Mouse (Mus musculus) lung, adult 2 months (tissue): Measurements from ENCODE around the gene Smim6. TPM values are rescaled to one million over a fixed set of nuclear protein-coding genes. Genes with fewer than 3 reads are reported as not detected.
A peak's percentile ranks its signal among the peaks of the same experiment; 100 is the strongest.

ENCODE experiments used
- DNase-seq: peaks from one replicate; pipeline ENCODE4 v3.0.0; 2022
- H3K4me1 ChIP-seq: fragments of 200-500 bp; 2 replicates; pipeline ENCODE4 v1.6.1; 2011; ENCODE audit warnings: low read length; ENCODE audit not compliant: control insufficient read depth, insufficient read depth
- H3K4me3 ChIP-seq: fragments of 200-500 bp; replicated peaks from 2 replicates; pipeline ENCODE3; 2011; ENCODE audit warnings: low read depth, mild to moderate bottlenecking, control low read depth, low read length; ENCODE audit errors: extremely low read depth
- CTCF ChIP-seq: fragments of 200-500 bp; IDR thresholded peaks from 2 replicates; pipeline ENCODE4 v1.5.1; 2011; ENCODE audit warnings: mild to moderate bottlenecking, low read length, control low read depth; ENCODE audit not compliant: insufficient read depth
- POLR2A ChIP-seq: fragments of 200-500 bp; IDR thresholded peaks from 2 replicates; pipeline ENCODE4 v1.6.1; 2011; ENCODE audit warnings: low read depth, mild to moderate bottlenecking, control low read depth, low read length, borderline replicate concordance; ENCODE audit errors: extremely low read depth
- WGBS: fragments of 180-500 bp; shearing (Covaris S2); methylation state at CpG from one replicate; pipeline ENCODE4 v1.1.7; 2018; 5-methylcytosine and 5-hydroxymethylcytosine counted together
- polyA plus RNA-seq: library from polyadenylated mRNA; depleted of rRNA; stranded (reverse); fragments of >200 nt; gene quantifications from 2 replicates; pipeline ENCODE4 v1.2.3, GENCODE M21; 2012

Smim6 gene
- polyA plus RNA-seq, 1 experiment = 9.1 TPM

DNA sequence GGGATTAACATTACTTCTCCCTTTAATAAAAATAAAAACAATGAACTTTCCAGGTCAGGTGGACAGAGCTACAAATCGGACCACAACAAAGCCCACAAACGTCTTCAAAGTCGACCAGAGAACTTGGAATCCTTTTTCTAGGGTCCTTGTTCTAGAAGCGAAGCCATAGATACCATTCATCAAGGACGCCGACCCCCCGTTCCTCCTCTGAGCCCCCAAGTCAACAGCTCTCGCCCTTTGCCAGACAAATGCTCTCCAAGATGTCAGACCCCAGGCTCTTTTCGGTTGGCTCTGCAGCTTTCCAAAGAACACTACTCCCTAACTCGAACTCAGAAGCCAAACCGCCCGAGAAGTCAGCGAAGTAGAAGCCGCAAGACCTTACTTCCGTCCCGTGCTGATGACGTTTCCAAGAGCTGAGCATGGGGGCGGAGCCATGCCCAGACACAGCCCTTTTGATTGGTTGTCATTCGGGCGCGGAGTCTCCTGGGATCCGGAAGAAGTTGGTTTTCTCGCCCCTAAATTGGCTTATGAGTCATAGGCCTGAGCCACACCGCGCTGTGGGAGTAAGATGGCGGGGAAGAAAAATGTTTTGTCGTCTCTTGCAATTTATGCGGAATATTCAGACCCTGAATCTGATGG lies 21.4 kb downstream of the Smim6 start, which contains the start of the genes Sap30bp and Recql5:
Gene Sap30bp (plus strand): TSS at position 175 of the 639 bp plus-strand sequence.
Gene Recql5 (minus strand): TSS at position 370 of the 639 bp plus-strand sequence.
- H3K4me1 ChIP-seq = peaks cover 5% of the 10 kb centered on the region
- under 1% methylated on average over 28 of the region's 28 CpGs for WGBS
- no peak for TF ChIP-seq CTCF
- TF ChIP-seq POLR2A = peak; percentile 81; the same call in 1 of the 2 replicates
- peak; percentile 97 for DNase-seq
- peak within 1 kb of the TSS; percentile 97 for H3K4me3 ChIP-seq

DNA sequence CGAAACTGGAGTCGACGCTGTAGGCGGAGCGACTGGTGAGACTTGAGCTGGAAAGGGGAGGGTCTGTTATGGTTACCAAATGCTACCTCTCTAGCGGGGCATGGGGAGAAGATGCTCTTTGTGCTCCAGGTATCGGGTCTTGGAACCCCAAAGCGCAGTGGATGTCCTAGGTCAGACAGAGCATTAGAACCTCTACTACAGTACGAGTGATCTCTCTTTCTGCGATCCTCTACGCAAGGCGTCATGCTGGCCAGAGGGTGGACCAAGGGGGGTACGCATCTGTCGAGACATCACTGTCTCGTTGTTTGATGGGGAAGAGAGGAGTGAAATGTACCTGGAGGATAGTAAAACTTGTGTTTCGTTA lies 21.9 kb downstream of the Smim6 start:
- DNase-seq = no peak
- TF ChIP-seq CTCF (no peak), POLR2A (no peak)
- WGBS = under 1% methylated on average over 16 of the region's 16 CpGs
- H3K4me1 ChIP-seq = peaks cover 5% of the 10 kb centered on the region
- H3K4me3 ChIP-seq = peak overlapping the region; percentile 97

DNA sequence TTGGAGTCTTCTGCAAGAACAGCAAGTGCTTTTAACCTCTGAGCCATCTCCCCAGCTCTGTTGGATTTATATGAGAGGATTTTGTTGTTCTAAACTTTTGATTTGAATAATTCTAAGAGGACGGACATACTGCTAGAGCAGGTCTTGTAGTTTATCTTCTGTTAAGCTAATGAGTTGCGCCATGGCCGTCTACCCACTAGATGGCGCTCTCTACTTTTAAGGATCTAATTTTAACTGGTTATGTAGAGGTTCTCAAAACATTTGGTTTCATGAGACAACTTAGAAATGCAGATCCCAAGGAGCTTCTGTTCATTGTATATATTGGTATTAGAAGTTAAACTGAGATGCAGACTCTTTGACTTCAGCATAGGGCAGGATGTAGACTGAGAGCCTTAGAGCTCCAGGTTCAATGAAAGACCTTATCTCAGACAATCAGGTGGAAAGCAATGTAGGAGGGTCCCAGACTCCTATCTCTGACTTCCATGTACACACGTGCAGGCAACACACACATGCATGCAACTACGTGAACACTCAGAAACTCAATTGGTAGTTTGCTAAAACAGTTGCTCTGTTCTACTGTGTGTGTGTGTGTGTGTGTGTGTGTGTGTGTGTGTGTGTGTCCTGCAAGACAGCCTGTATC lies 28.0 kb downstream of the Smim6 start:
- 30% methylated on average over 6 of the region's 6 CpGs for WGBS
- no peak for TF ChIP-seq POLR2A
- peak; percentile 37; the same call in 1 of the 2 replicates for TF ChIP-seq CTCF
- no peaks in the 10 kb centered on the region for H3K4me1 ChIP-seq
- no peak overlapping the region for H3K4me3 ChIP-seq
- peak; percentile 55 for DNase-seq

DNA sequence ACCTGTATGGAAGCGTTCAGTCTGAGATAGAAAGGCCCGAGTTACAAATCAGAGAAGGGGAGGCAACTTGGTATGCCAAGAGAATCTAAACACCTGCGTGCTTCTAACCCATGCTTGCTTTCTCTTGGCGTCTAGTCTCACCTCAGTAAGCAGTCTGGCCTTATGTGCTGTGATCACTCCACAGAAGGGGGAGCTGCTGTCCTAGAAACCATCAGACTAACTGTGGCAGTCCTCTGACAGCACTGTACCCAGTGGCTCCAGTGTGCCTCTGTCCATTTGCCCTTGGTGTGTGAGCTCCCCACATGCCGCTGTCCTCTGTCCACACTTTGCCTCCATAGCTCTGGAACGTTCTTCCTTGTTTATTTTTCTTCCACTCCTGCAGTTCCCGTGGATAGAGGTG lies 30.2 kb downstream of the Smim6 start:
- Histone ChIP-seq H3K4me3 (no peak overlapping the region), H3K4me1 (no peaks in the 10 kb centered on the region)
- TF ChIP-seq POLR2A (no peak), CTCF (0 out of 2 replicates have a peak, but pooled peaks have one; percentile 15)
- WGBS = 72% methylated on average over 7 of the region's 7 CpGs
- DNase-seq = no peak

DNA sequence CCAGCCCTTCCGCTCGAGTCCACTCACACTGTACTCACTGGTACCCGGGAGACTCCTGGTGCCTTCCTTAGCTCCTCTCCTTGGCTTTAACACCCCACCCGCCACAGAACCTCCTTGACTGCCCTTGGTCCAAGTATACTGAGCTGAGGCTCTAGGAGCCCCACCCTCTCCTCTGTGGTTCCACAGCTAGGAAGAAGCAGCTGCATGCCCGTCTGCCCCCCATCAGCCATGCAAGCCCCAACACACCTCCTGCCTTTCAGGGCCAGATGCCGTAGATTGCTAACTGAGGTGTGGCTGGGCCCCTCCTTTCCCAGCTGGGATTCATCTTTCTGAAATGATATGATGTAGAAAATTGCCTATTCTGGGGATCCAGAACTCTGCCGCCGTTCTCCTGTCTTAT lies 33.4 kb downstream of the Smim6 start:
- TF ChIP-seq CTCF = no peak
- Histone ChIP-seq H3K4me3 (no peak overlapping the region), H3K4me1 (no peaks in the 10 kb centered on the region)
- DNase-seq = no peak
- 88% methylated on average over 8 of the region's 8 CpGs for WGBS

DNA sequence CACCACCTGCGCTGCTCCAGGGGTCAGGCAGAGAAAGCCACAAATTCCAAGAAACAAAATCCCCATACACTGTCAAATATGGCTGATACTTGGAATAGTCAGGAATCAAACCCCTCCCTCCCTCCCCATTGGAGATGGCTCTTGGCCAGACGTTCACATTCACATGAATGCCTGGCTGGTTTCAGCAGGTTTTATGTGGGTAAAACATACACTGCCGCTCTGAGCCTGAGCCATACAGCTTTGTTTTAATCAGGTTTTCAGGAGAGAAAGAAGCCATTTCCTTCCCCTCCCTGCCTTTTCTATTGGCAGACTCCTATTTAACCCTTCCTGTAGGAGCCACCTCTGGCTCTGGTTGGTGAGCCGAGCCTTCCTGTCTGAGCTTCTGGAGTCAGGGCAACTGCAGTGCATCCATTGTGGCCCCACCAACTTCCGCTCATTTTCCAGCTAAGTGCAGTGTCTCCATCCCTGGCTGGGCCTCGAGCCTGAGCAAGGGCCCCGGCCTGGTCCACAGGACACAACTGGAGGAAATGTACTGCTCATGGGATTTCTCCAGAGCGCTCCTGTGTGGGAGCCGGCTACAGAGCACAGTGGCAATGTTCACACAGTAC lies 34.5 kb downstream of the Smim6 start:
- Histone ChIP-seq H3K4me1 (no peaks in the 10 kb centered on the region), H3K4me3 (no peak overlapping the region)
- WGBS = 60% methylated on average over 9 of the region's 9 CpGs
- no peak for DNase-seq
- TF ChIP-seq CTCF (no peak), POLR2A (no peak)

DNA sequence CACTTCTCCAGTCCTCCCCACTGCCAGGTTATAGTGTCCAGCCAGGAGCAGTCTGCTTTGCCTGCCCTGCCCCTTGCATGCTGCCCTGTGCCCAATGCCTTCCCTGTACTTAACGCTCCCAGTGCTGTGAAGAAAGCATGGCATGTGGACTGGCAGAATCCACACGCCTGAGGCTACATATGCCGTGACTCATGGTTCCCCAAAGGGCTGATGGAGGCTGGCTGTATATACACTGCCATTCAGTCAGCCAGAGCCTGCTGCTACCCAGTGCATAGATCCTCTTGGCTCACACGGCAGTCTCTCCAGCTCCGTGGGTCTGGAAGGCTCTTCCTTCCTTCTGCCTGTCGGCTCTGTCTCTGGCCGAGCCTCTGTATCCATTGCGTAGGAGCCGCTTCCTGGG lies 36.5 kb downstream of the Smim6 start:
- WGBS = 91% methylated on average over 9 of the region's 9 CpGs
- no peak for DNase-seq
- TF ChIP-seq POLR2A = no peak
- TF ChIP-seq CTCF = no peak
- Histone ChIP-seq H3K4me1 (no peaks in the 10 kb centered on the region), H3K4me3 (no peak overlapping the region)

DNA sequence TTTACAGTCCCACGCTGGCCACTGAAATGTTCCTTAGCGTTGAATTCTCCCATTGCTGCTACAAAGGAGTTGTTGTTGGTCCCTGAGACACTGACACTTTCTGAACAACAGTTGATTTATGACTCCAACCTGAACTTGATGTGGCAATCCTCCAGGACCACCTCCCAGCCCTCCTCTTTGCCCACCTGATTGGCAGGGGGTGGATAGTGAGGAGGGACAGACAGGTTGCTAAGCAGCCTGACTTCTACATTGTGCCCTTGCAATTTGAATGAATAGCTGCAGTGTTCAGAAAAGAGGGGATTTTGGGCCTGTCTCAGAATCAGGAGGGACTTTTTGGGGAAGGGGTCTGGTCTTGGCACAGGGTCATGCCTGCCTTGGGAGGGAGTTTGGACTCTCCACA lies 38.9 kb downstream of the Smim6 start:
- Histone ChIP-seq H3K4me3 (no peak overlapping the region), H3K4me1 (peaks cover 8% of the 10 kb centered on the region)
- DNase-seq = no peak
- WGBS = 91% methylated on average over 2 of the region's 2 CpGs
- no peak for TF ChIP-seq POLR2A
- no peak for TF ChIP-seq CTCF

DNA sequence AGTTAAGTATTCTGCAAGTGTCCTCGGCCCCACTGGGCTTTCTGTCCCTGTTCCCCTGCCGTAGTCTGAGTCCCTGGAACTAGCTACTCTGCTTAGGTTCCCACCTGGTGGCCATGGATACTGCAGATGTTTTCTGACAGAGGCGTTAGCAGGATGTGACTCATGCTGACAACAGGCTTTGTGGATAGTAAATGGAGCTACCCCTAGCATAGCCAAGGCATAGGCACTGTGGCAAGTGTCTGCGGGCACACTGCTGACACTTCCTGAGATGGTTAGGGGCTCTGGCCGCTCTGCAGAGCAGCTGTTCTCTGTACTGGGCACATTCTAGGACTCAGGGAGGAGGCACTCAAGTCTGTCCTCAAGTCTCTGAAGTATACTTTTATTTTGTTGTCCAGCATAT lies 42.9 kb downstream of the Smim6 start:
- no peak for DNase-seq
- no peak overlapping the region for H3K4me3 ChIP-seq
- H3K4me1 ChIP-seq = peaks cover 8% of the 10 kb centered on the region
- TF ChIP-seq CTCF (no peak), POLR2A (no peak)
- WGBS = 60% methylated on average over 5 of the region's 5 CpGs
